Mouse (Mus musculus): ENCODE data around the gene Vash2. TPM values are rescaled to one million over a fixed set of nuclear protein-coding genes. Genes with fewer than 3 reads are reported as not detected.

Gene Vash2
- total and polyA plus RNA-seq, 2 experiments from 2014 or later = 46.1 to 48.8 TPM

DNA sequence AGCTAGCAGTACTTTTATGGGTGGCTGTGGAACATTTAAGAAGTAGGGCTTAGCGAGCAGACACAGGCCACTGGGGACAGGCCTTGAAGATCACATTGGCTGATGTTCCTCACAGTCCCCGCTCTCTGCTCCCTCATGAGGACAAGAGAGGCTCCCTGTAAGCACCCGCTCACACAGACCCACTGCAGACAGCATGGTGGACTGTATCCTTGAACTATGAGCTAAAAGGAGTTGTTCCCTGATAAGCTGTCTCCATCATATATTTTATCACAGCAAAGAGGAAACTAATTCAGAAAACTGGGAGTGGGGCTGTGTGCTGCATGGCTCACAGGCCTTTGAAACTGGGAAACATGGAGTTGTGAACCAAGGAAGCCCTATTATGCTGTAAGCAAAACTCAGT is 80.9 kb downstream of the Vash2 start:
- TF ChIP-seq CTCF (IDR thresholded peaks at IDR 0.05) = no peak
- no peak overlapping the region for H3K4me3 ChIP-seq (ENCODE audit: low read depth, low read length)
- 95% methylated on average over 3 of the region's 3 CpGs for WGBS
- H3K27ac ChIP-seq (ENCODE audit: low read depth, low read length) = no peak overlapping the region
- DNase-seq (ENCODE audit: low spot score) (no peak), ATAC-seq (ENCODE audit: low FRiP score) (no peak)
- H3K36me3 ChIP-seq (ENCODE audit: insufficient read depth, low read length) = peaks cover 28% of the 10 kb centered on the region
- H3K27me3 ChIP-seq (ENCODE audit: insufficient read depth, low read length) = no peaks in the 10 kb centered on the region
- H3K9me3 ChIP-seq (ENCODE audit: low read length) = no peaks in the 10 kb centered on the region
- no peaks in the 10 kb centered on the region for H3K4me1 ChIP-seq (ENCODE audit: insufficient read depth, low read length)
- H3K9ac ChIP-seq (replicated peaks; ENCODE audit: low read length, poor library complexity, severe bottlenecking) = no peak overlapping the region
- no peak overlapping the region for H3K4me2 ChIP-seq (ENCODE audit: low read depth, low read length, poor library complexity, severe bottlenecking)

Other genes starting within 250 kb of the Vash2 start
- gene Rps6kc1, start 67.5 kb downstream of the Vash2 start, total RNA-seq (2014; rRNA removed) = 44.7 and 47.9 TPM in 2 replicates
- gene Rps6kc1, start 67.5 kb downstream of the Vash2 start, polyA plus RNA-seq (2015; fragmentation: Nextera tagmentation; extraction: Ambion mirVana) = 26.9 and 28.6 TPM in 2 replicates
- 31.4 and 40.1 TPM in 2 replicates for gene Angel2, start 54.2 kb downstream of the Vash2 start, total RNA-seq (2014; rRNA removed)
- gene Angel2, start 54.2 kb downstream of the Vash2 start, polyA plus RNA-seq (2015; fragmentation: Nextera tagmentation; extraction: Ambion mirVana) = 40.4 and 41.6 TPM in 2 replicates
- 32.3 and 36.9 TPM in 2 replicates for gene Flvcr1, start 46.9 kb upstream of the Vash2 start, total RNA-seq (2014; rRNA removed)
- gene Flvcr1, start 46.9 kb upstream of the Vash2 start, polyA plus RNA-seq (2015; fragmentation: Nextera tagmentation; extraction: Ambion mirVana) = 8.2 and 9.2 TPM in 2 replicates
- gene Spata45, start 57.3 kb upstream of the Vash2 start, total RNA-seq (2014; rRNA removed) = not detected in 2 replicates
- not detected in 2 replicates for gene Spata45, start 57.3 kb upstream of the Vash2 start, polyA plus RNA-seq (2015; fragmentation: Nextera tagmentation; extraction: Ambion mirVana)
- 21.5 and 39.0 TPM in 2 replicates for gene Tatdn3, start 83.6 kb upstream of the Vash2 start, total RNA-seq (2014; rRNA removed)
- 12.8 and 14.7 TPM in 2 replicates for gene Tatdn3, start 83.6 kb upstream of the Vash2 start, polyA plus RNA-seq (2015; fragmentation: Nextera tagmentation; extraction: Ambion mirVana)
- 1.6 and 1.9 TPM in 2 replicates for gene Nsl1, start 83.7 kb upstream of the Vash2 start, total RNA-seq (2014; rRNA removed)
- 1.8 and 1.9 TPM in 2 replicates for gene Nsl1, start 83.7 kb upstream of the Vash2 start, polyA plus RNA-seq (2015; fragmentation: Nextera tagmentation; extraction: Ambion mirVana)
- 1.3 and 4.9 TPM in 2 replicates for gene Batf3, start 118.6 kb upstream of the Vash2 start, total RNA-seq (2014; rRNA removed)
- 1.3 and 1.6 TPM in 2 replicates for gene Batf3, start 118.6 kb upstream of the Vash2 start, polyA plus RNA-seq (2015; fragmentation: Nextera tagmentation; extraction: Ambion mirVana)
- gene Fam71a, start 185.5 kb upstream of the Vash2 start, total RNA-seq (2014; rRNA removed) = not detected in 2 replicates
- not detected in 2 replicates for gene Fam71a, start 185.5 kb upstream of the Vash2 start, polyA plus RNA-seq (2015; fragmentation: Nextera tagmentation; extraction: Ambion mirVana)
- 0.80 and 3.5 TPM in 2 replicates for gene Atf3, start 238.7 kb upstream of the Vash2 start, total RNA-seq (2014; rRNA removed)
- gene Atf3, start 238.7 kb upstream of the Vash2 start, polyA plus RNA-seq (2015; fragmentation: Nextera tagmentation; extraction: Ambion mirVana) = 1.2 and 1.3 TPM in 2 replicates